Mouse (Mus musculus): ENCODE measurements around the gene Olfr63.
"Not testable (repeated sequence)": the region's sequence is repeated elsewhere in the genome, so short reads cannot be mapped to it uniquely, and the experiment has no call there.

DNA sequence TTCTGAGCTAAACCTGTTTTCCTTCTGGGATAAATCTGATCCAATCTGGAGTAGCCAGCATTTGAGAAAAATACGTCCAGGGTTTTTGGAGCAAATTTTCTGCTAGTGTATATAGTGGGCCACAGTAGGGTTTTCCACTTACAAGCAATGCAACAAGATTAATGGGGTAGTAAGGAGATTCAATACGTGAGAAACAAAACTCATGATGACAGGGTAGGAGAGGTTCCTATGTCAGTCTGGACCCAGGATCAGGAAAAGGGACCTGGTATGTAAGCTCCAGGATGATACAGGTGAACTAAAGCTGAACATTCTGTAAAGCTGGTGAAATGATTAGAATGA lies 9.2 kb upstream of the Olfr63 start:
- TF ChIP-seq CTCF (IDR thresholded peaks at IDR 0.05; ENCODE audit: low read depth, low read length); POLR2A (IDR thresholded peaks at IDR 0.05; ENCODE audit: borderline replicate concordance, low read depth, low read length): not testable (repeated sequence)

Data from bone marrow macrophage, adult 2 months (primary cell).